Mouse (Mus musculus): Measurements from ENCODE around the gene Chrnb4. TPM values are rescaled to one million over a fixed set of nuclear protein-coding genes. Genes with fewer than 3 reads are reported as not detected.

Gene Chrnb4
- 0.76 and 0.92 TPM in 2 replicates for polyA plus RNA-seq (2016; fragmentation: Nextera tagmentation; extraction: Ambion mirVana)

DNA sequence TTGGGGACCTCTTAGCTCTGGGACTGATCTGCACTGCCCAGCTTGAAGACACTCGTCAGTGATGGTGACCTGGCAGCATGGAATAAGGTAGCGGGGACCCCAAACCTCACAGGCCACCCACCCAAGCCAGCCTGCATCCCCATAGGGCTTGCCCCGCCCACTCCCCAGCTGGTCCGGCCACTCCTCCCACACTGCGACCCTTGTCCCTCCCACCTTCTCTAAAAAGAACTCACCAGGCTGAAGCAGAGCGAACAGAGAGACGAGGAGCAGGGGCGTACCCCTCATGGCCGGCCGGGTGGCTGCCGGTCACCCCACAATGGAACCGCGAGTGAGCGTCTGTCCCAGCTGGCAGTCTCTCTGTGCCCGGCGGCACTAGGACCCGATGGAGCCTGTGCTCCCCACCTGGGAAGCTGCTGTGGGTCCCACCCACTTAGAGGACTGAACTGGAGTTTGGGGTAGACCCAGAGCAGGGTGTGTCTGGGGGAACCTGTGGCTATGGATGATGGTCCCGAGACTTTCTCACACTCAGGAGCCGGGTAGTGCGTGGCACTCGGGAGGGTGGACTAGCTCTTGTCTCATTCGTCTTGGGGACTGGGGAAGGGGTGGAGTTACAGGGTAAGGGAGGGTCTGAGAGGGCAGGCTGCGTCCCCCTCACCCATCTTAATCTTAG, at the start of gene Chrnb4:
Gene Chrnb4 (minus strand): TSS at position 569 of the 670 bp plus-strand sequence.
- peak; percentile 67; the same call in 1 of the 2 replicates for ATAC-seq (ENCODE audit: insufficient number of reproducible peaks, insufficient read depth, low FRiP score, low TSS enrichment)
- H3K27ac ChIP-seq, result no peak within 1 kb of the TSS

GRCm38 (mm10) chr9:55096870-55097269, 48.3 kb upstream of the Chrnb4 start:
- Histone ChIP-seq H3K9ac (no peak overlapping the region), H3K4me2 (replicated peaks) (no peak overlapping the region), H3K4me1 (no peaks in the 10 kb centered on the region), H3K9me3 (no peaks in the 10 kb centered on the region), H3K4me3 (no peak overlapping the region), H3K36me3 (no peaks in the 10 kb centered on the region), H3K27ac (no peak overlapping the region), H3K27me3 (no peaks in the 10 kb centered on the region)
- WGBS, result 87% methylated on average over 4 of the region's 4 CpGs
- ATAC-seq (ENCODE audit: insufficient number of reproducible peaks, insufficient read depth, low FRiP score, low TSS enrichment), result no peak

More for the DNA sequence above, at the start of gene Chrnb4:
- H3K27me3 ChIP-seq, result 0 out of 2 replicates have a peak, but pooled peaks cover 2% of the 10 kb centered on the region
- H3K9me3 ChIP-seq, result no peaks in the 10 kb centered on the region
- H3K4me2 ChIP-seq (replicated peaks), result peak within 1 kb of the TSS; percentile 89
- H3K4me3 ChIP-seq, result peak within 1 kb of the TSS; percentile 56
- under 1% methylated on average over 23 of the region's 23 CpGs for WGBS
- 0 out of 2 replicates have a peak, but pooled peaks cover 11% of the 10 kb centered on the region for H3K4me1 ChIP-seq
- no peaks in the 10 kb centered on the region for H3K36me3 ChIP-seq
- H3K9ac ChIP-seq, result peak within 1 kb of the TSS; percentile 48

DNA sequence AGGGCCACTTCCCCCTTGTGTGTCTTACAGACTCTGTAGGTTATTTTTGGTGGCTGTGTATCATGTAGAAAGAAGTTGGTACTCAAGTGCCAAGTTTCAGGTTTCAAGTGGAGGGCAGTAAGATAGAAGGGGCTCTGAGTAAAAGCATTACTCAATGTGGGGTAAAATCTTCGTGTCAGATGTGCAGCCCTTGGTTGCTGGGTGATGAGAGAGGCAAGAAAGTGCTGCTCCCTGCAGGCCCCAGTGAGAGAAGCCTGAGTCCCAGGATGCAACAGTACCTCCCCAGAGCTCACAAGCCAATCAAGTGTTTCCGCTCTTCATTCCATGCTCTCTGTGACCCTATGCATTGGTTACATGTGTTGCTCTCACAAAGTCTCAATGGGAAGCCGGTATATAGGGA, 47.5 kb upstream of the Chrnb4 start:
- Histone ChIP-seq H3K4me1 (no peaks in the 10 kb centered on the region), H3K4me3 (no peak overlapping the region), H3K27me3 (no peaks in the 10 kb centered on the region), H3K9ac (no peak overlapping the region), H3K36me3 (no peaks in the 10 kb centered on the region), H3K9me3 (no peaks in the 10 kb centered on the region), H3K27ac (no peak overlapping the region), H3K4me2 (replicated peaks) (no peak overlapping the region)
- ATAC-seq (ENCODE audit: insufficient number of reproducible peaks, insufficient read depth, low FRiP score, low TSS enrichment), result no peak
- 52% methylated on average over 3 of the region's 3 CpGs for WGBS

DNA sequence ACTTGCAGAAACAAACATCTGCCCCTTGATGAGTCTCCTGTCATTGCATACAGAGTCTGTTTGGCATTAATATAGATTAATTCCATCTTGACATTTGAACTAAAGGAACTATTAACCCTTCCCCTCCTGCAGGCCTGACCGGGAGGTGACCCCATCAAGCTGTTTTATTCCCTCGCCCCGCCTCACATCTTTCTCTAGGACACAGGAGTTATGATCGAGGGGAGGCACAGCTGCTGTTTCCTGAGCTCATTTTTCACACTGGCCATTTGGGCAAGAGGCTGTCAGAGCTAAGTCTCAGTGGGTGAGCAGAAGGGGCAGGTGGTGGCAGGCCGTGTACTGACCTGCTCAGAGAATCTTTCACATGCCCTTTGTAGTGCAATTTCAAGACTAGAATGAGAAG, 41.6 kb upstream of the Chrnb4 start:
- no peaks in the 10 kb centered on the region for H3K36me3 ChIP-seq
- no peak overlapping the region for H3K4me2 ChIP-seq (replicated peaks)
- ATAC-seq (ENCODE audit: insufficient number of reproducible peaks, insufficient read depth, low FRiP score, low TSS enrichment), result no peak

GRCm38 (mm10) chr9:55089226-55089625, 40.6 kb upstream of the Chrnb4 start:
- Histone ChIP-seq H3K9ac (no peak overlapping the region), H3K27me3 (no peaks in the 10 kb centered on the region), H3K4me3 (no peak overlapping the region), H3K9me3 (no peaks in the 10 kb centered on the region), H3K4me1 (peaks cover 8% of the 10 kb centered on the region; the same call in 1 of the 2 replicates), H3K27ac (no peak overlapping the region), H3K36me3 (no peaks in the 10 kb centered on the region), H3K4me2 (replicated peaks) (no peak overlapping the region)
- ATAC-seq (ENCODE audit: insufficient number of reproducible peaks, insufficient read depth, low FRiP score, low TSS enrichment), result no peak
- 73% methylated on average over 2 of the region's 2 CpGs for WGBS

More for the DNA sequence above, 41.6 kb upstream of the Chrnb4 start:
- whole genome bisulfite sequencing, result 26% methylated on average over 5 of the region's 5 CpGs
- Histone ChIP-seq H3K4me3 (no peak overlapping the region), H3K9me3 (no peaks in the 10 kb centered on the region), H3K27me3 (no peaks in the 10 kb centered on the region), H3K4me1 (peaks cover 8% of the 10 kb centered on the region; the same call in 1 of the 2 replicates), H3K27ac (no peak overlapping the region), H3K9ac (no peak overlapping the region)

- H3K27ac ChIP-seq, result no peak overlapping the region
- H3K36me3 ChIP-seq, result no peaks in the 10 kb centered on the region
- no peaks in the 10 kb centered on the region for H3K9me3 ChIP-seq
- H3K4me1 ChIP-seq, result peaks cover 9% of the 10 kb centered on the region; the same call in 1 of the 2 replicates
- 0 out of 2 replicates have a peak, but pooled peaks have one; percentile 52 for ATAC-seq (ENCODE audit: insufficient number of reproducible peaks, insufficient read depth, low FRiP score, low TSS enrichment)
- 17% methylated on average over 7 of the region's 7 CpGs for WGBS
- no peak overlapping the region for H3K9ac ChIP-seq
- H3K4me2 ChIP-seq (replicated peaks), result no peak overlapping the region
- H3K4me3 ChIP-seq, result no peak overlapping the region
- no peaks in the 10 kb centered on the region for H3K27me3 ChIP-seq
Observed at GRCm38 (mm10) chr9:55083154-55083913, 34.8 kb upstream of the Chrnb4 start.

- no peak overlapping the region for H3K4me3 ChIP-seq
- no peaks in the 10 kb centered on the region for H3K27me3 ChIP-seq
- H3K27ac ChIP-seq, result peak overlapping the region; percentile 26; the same call in 1 of the 2 replicates
- no peak overlapping the region for H3K4me2 ChIP-seq (replicated peaks)
- no peaks in the 10 kb centered on the region for H3K36me3 ChIP-seq
- no peak; the same call in 1 of the 2 replicates for ATAC-seq (ENCODE audit: insufficient number of reproducible peaks, insufficient read depth, low FRiP score, low TSS enrichment)
- no peak overlapping the region for H3K9ac ChIP-seq
- 19% methylated on average over 5 of the region's 5 CpGs for WGBS
- no peaks in the 10 kb centered on the region for H3K9me3 ChIP-seq
- H3K4me1 ChIP-seq, result peaks cover 10% of the 10 kb centered on the region
Observed at GRCm38 (mm10) chr9:55067965-55068265, 19.3 kb upstream of the Chrnb4 start.

- no peak overlapping the region for H3K9ac ChIP-seq
- H3K9me3 ChIP-seq, result no peaks in the 10 kb centered on the region
- 18% methylated on average over 8 of the region's 8 CpGs for WGBS
- peak; percentile 83 for ATAC-seq (ENCODE audit: insufficient number of reproducible peaks, insufficient read depth, low FRiP score, low TSS enrichment)
- H3K4me2 ChIP-seq (replicated peaks), result no peak overlapping the region
- no peak overlapping the region for H3K4me3 ChIP-seq
- peak overlapping the region; percentile 26; the same call in 1 of the 2 replicates for H3K27ac ChIP-seq
- peaks cover 10% of the 10 kb centered on the region for H3K4me1 ChIP-seq
- no peaks in the 10 kb centered on the region for H3K36me3 ChIP-seq
- 0 out of 2 replicates have a peak, but pooled peaks cover 3% of the 10 kb centered on the region for H3K27me3 ChIP-seq
Observed at GRCm38 (mm10) chr9:55067260-55067964, 18.8 kb upstream of the Chrnb4 start.

DNA sequence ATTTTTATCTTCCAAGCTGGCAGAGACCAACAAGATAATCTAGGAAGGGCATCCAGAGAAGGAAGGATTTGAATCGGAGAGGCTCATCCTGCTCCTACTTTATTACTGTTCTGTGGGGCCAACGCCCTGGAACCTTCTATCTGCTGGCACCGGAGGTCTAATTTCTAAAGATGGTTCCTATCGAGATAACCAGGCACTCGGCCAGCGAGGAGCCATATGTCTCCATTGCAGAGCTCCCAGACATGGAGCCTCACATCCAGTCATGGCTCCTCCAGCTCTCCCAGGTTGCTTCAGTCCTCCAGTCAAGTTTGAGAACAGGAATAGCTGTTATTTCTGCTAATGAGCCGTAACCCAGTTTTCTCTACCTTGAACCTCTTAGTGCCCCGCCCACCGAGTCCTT, 16.7 kb upstream of the Chrnb4 start:
- Histone ChIP-seq H3K4me2 (replicated peaks) (no peak overlapping the region), H3K27me3 (0 out of 2 replicates have a peak, but pooled peaks cover 4% of the 10 kb centered on the region), H3K27ac (no peak overlapping the region), H3K36me3 (no peaks in the 10 kb centered on the region), H3K9ac (no peak overlapping the region), H3K9me3 (no peaks in the 10 kb centered on the region), H3K4me1 (peaks cover 10% of the 10 kb centered on the region), H3K4me3 (no peak overlapping the region)
- WGBS, result 87% methylated on average over 9 of the region's 9 CpGs
- no peak for ATAC-seq (ENCODE audit: insufficient number of reproducible peaks, insufficient read depth, low FRiP score, low TSS enrichment)

DNA sequence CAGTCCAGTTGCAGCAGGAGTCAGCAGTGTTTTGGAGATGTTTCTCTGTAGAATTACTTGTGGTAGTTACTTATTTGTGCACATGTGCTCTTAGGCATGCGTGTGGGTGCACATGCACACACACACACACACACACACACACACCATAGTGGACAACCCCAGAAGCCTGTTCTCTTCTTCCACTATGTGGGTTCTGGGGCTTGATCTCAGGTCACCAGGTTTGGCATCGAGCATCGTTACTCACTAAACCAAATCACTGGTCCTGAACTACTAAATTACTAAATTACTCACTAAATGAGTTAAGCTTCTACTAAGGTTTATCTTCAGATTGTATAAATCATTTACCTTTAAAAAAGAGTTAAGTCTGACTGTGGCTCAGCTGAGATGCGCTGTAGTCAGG, 9.5 kb upstream of the Chrnb4 start:
- H3K9me3 ChIP-seq, result no peaks in the 10 kb centered on the region
- no peaks in the 10 kb centered on the region for H3K36me3 ChIP-seq
- no peak for ATAC-seq (ENCODE audit: insufficient number of reproducible peaks, insufficient read depth, low FRiP score, low TSS enrichment)
- H3K9ac ChIP-seq, result no peak overlapping the region
- no peak overlapping the region for H3K4me2 ChIP-seq (replicated peaks)
- no peak overlapping the region for H3K27ac ChIP-seq
- no peaks in the 10 kb centered on the region for H3K4me1 ChIP-seq
- H3K27me3 ChIP-seq, result 0 out of 2 replicates have a peak, but pooled peaks cover 9% of the 10 kb centered on the region
- no peak overlapping the region for H3K4me3 ChIP-seq
- 88% methylated on average over 4 of the region's 4 CpGs for WGBS

DNA sequence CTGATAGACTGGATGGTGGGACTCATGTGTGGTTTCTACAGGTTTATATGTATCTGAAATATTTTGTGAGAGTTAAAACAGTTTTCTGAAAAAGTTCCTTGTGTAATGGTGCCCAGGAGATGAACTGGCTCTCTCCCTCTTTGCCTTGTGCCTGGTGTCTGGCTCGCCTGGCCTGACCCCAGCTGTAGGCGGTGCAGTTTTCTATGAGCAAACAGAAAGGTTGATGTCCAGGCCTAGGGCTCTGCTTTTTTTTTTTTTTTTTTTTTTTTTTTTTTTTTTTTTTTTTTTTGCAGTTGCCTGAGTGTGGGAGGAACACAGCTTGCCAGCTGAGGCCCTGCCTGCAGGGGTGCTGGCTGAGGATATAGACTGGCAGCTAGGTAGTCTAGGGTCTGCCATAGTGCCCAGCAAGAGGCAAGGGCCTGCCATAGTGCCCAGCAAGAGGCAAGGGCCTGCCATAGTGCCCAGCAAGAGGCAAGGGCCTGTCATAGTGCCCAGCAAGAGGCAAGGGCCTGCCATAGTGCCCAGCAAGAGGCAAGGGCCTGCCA, 6.9 kb upstream of the Chrnb4 start:
- Histone ChIP-seq H3K4me2 (replicated peaks) (no peak overlapping the region), H3K4me1 (no peaks in the 10 kb centered on the region), H3K4me3 (no peak overlapping the region), H3K27me3 (0 out of 2 replicates have a peak, but pooled peaks cover 5% of the 10 kb centered on the region), H3K36me3 (no peaks in the 10 kb centered on the region), H3K9me3 (no peaks in the 10 kb centered on the region), H3K9ac (no peak overlapping the region), H3K27ac (no peak overlapping the region)
- no peak for ATAC-seq (ENCODE audit: insufficient number of reproducible peaks, insufficient read depth, low FRiP score, low TSS enrichment)
- 68% methylated on average over 2 of the region's 2 CpGs for WGBS
